Mouse (Mus musculus) liver, adult 2 months (tissue): ENCODE measurements around the gene Ankrd11.

Source experiments
- CTCF ChIP-seq: fragments of 200-500 bp; IDR thresholded peaks from 2 replicates; pipeline ENCODE4 v1.5.1; 2011; ENCODE audit warnings: low read depth, low read length, control low read depth
- POLR2A ChIP-seq: fragments of 200-500 bp; IDR thresholded peaks from 2 replicates; pipeline ENCODE4 v1.6.1; 2011; ENCODE audit warnings: low read length, control low read depth; ENCODE audit not compliant: insufficient read depth; ENCODE audit errors: extremely low read depth

- TF ChIP-seq CTCF (no peak), POLR2A (no peak)
These were observed 188.7 kb downstream of the Ankrd11 start for GRCm38 (mm10) chr8:122853340-122853771.
